16 mouse cellular contexts compared by ENCODE assay signal in the genomic region with DNA sequence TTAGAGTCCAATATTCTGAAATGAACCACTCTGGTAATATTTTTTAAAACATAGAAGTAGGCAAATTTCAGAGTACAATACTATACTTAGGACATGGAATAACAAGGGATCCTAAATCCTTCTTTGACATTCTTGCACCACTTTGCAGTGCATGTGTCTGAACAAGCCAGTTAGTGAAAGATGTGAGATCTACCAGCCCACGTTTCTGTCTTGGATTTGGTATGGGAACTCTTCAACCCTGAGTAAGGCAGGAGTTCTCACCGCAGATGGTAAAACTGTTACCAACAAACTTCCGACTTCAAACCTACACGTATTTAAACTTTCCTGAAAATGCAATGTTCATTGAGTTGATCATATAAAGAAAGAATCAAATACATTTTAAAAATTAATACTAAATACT.
DNase-seq lines count a peak whose midpoint lies in the region.
"Had no signal": no experiment of that assay in that cellular context is flagged by ENCODE, and none has a peak within 500 bp of the region (broad histone marks: within the 10 kb centered on the region; RNA-seq: fewer than 3 reads in every experiment).

No protein-coding gene starts in this region.

- peak; percentile 10 to 21 for DNase-seq in frontal cortex, adult 2 months (ENCODE audit: extremely low spot score in 1 of 2, low spot score in 1 of 2)
- no peak for DNase-seq in frontal cortex, postnatal 10 days (ENCODE audit: low spot score in 2 of 2)
- peak; percentile 53 for DNase-seq in brain, adult 2 months (ENCODE audit: low read depth, low spot score)
- DNase-seq in telencephalon, adult 2 months (ENCODE audit: low read depth, low spot score), result peak; percentile 21
- no peak for DNase-seq in B cell, adult 2 months
- DNase-seq: adrenal gland, adult 8-10 months; adrenal gland, postnatal 14 days; adrenal gland, postnatal 36 days; cerebellum, adult 11 months; cerebellum, adult 18-20 months; cerebellum, adult 8-10 months; cerebellum, adult 9-11 months; cerebellum, postnatal 14 days; cerebellum, postnatal 36 days; embryo, embryonic 11 days; forebrain, postnatal 0 days had no signal

Comparison
In these comparisons a context has a peak if more than half of its experiments do, and no peak if none do; other contexts are left out.
1. DNase-seq: peak in frontal cortex, adult 2 months (2 of 2), brain, adult 2 months (single experiment) and telencephalon, adult 2 months (single experiment); none in frontal cortex, postnatal 10 days (0 of 2) and B cell, adult 2 months (0 of 2).